Mouse (Mus musculus) midbrain, embryonic 15.5 days (tissue): Measurements from ENCODE around the gene D10Jhu81e. TPM values are rescaled to one million over a fixed set of nuclear protein-coding genes. Genes with fewer than 3 reads are reported as not detected.
A peak's percentile ranks its signal among the peaks of the same experiment; 100 is the strongest.

Experiments used
- ATAC-seq: fragments of 200-750 bp; cut with Nextera tagmentation; replicated peaks from 2 replicates; pipeline ENCODE4 v1.8.0; 2017; ENCODE audit warnings: moderate TSS enrichment
- H3K27ac ChIP-seq: fragments of 300-500 bp; sonication (generic); 2 replicates; pipeline ENCODE4 v1.5.1; 2015; ENCODE audit warnings: mild to moderate bottlenecking, inconsistent platforms
- H3K27me3 ChIP-seq: fragments of 300-500 bp; sonication (generic); replicated peaks from 2 replicates; pipeline ENCODE4 v1.6.1; 2015; ENCODE audit warnings: inconsistent platforms
- H3K36me3 ChIP-seq: fragments of 300-500 bp; sonication (generic); replicated peaks from 2 replicates; pipeline ENCODE4 v1.6.1; 2015; ENCODE audit warnings: inconsistent platforms
- H3K4me1 ChIP-seq: fragments of 300-500 bp; sonication (generic); 2 replicates; pipeline ENCODE4 v1.6.1; 2015; ENCODE audit warnings: inconsistent platforms
- H3K4me2 ChIP-seq: fragments of 300-500 bp; sonication (generic); 2 replicates; pipeline ENCODE4 v1.6.1; 2015; ENCODE audit warnings: inconsistent platforms, mild to moderate bottlenecking, moderate library complexity
- H3K4me3 ChIP-seq: fragments of 300-500 bp; sonication (generic); 2 replicates; pipeline ENCODE4 v1.5.1; 2015; ENCODE audit warnings: mild to moderate bottlenecking, inconsistent platforms
- H3K9ac ChIP-seq: fragments of 300-500 bp; sonication (generic); 2 replicates; pipeline ENCODE4 v1.6.1; 2015; ENCODE audit warnings: mild to moderate bottlenecking, inconsistent platforms
- H3K9me3 ChIP-seq: fragments of 300-500 bp; sonication (generic); 2 replicates; pipeline ENCODE4 v1.6.1; 2016; ENCODE audit warnings: inconsistent platforms
- WGBS: fragments of 180-500 bp; shearing (Covaris S2); methylation state at CpG from one replicate; pipeline ENCODE4 v1.1.7; 2015; ENCODE audit warnings: mixed read lengths; 5-methylcytosine and 5-hydroxymethylcytosine counted together
- polyA plus RNA-seq: library from polyadenylated mRNA; unstranded; fragments of >200 nt; fragmentation: Nextera tagmentation; extraction: Ambion mirVana; gene quantifications from 2 replicates; pipeline ENCODE4 v1.2.1, GENCODE M21; 2015

D10Jhu81e gene
- polyA plus RNA-seq, 1 experiment from 2014 or later = 22.8 TPM

DNA sequence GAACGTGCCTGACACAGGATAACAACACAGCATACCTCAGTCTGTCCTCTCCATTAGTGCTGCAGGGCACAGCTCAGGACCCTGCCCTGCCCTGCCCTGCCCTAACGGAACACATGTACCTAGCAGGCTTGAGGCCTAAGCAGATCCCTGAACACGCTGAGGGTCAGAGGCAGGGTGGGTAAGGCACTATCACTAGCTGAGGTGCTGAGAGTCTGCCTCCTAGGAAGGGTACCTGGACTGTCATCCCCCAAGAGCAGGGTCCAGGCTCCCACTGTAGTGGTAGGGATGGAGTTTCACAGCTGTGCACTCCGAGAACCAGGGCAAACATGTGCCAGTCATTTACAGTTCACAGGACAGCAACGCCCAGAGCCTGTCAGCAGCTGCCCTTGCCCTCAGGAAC is 4.9 kb upstream of the D10Jhu81e start:
- H3K9me3 ChIP-seq = no peaks in the 10 kb centered on the region
- no peak overlapping the region for H3K4me3 ChIP-seq
- no peak for ATAC-seq
- no peak overlapping the region for H3K4me2 ChIP-seq
- H3K9ac ChIP-seq = no peak overlapping the region
- peaks cover 72% of the 10 kb centered on the region for H3K36me3 ChIP-seq
- H3K27me3 ChIP-seq = no peaks in the 10 kb centered on the region
- WGBS = 94% methylated on average over 5 of the region's 5 CpGs
- no peak overlapping the region for H3K27ac ChIP-seq
- peaks cover 7% of the 10 kb centered on the region for H3K4me1 ChIP-seq

GRCm38 (mm10) chr10:78171581-78171980 is 2.0 kb upstream of the D10Jhu81e start:
- Histone ChIP-seq H3K9me3 (no peaks in the 10 kb centered on the region), H3K4me2 (no peak overlapping the region), H3K9ac (no peak overlapping the region), H3K4me3 (no peak overlapping the region), H3K4me1 (peaks cover 21% of the 10 kb centered on the region), H3K36me3 (peaks cover 45% of the 10 kb centered on the region), H3K27ac (no peak overlapping the region), H3K27me3 (no peaks in the 10 kb centered on the region)
- ATAC-seq = no peak
- 94% methylated on average over 9 of the region's 9 CpGs for WGBS

GRCm38 (mm10) chr10:78171057-78171456 is 1.5 kb upstream of the D10Jhu81e start:
- Histone ChIP-seq H3K27ac (no peak overlapping the region), H3K36me3 (peaks cover 40% of the 10 kb centered on the region), H3K4me1 (peaks cover 21% of the 10 kb centered on the region), H3K4me2 (no peak overlapping the region), H3K27me3 (no peaks in the 10 kb centered on the region), H3K9ac (0 out of 2 replicates have a peak overlapping the region, but pooled peaks have one; percentile 2), H3K4me3 (no peak overlapping the region), H3K9me3 (no peaks in the 10 kb centered on the region)
- WGBS = 97% methylated on average over 7 of the region's 7 CpGs
- no peak for ATAC-seq

GRCm38 (mm10) chr10:78170445-78170844 is 863 bp upstream of the D10Jhu81e start:
- H3K4me1 ChIP-seq = peaks cover 21% of the 10 kb centered on the region
- peak overlapping the region; percentile 84 for H3K4me2 ChIP-seq
- peaks cover 34% of the 10 kb centered on the region for H3K36me3 ChIP-seq
- WGBS = 69% methylated on average over 2 of the region's 2 CpGs
- peak overlapping the region; percentile 80 for H3K27ac ChIP-seq
- 0 out of 2 replicates have a peak overlapping the region, but pooled peaks have one; percentile 2 for H3K9ac ChIP-seq
- peak overlapping the region; percentile 89 for H3K4me3 ChIP-seq
- H3K27me3 ChIP-seq = no peaks in the 10 kb centered on the region
- no peaks in the 10 kb centered on the region for H3K9me3 ChIP-seq
- peak; percentile 1; the same call in 1 of the 2 replicates for ATAC-seq

DNA sequence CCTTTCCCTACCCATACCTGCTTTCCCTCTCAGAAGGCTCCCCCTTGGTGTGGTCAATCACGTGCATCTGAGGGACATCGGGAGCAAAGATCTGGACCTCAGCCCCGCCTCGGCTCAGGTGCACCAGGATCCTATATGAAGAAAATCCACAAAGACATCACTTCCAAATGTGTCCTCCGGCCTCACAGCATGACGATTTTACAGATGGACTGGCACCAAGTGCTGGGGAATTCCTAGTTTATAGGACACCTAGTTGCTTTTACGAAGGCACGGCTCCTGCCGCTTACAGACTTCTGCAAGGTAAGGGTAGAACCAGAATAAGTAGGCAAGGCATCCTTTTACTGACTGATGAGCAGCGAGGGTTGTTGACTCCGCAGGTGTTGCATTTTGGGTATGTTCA is 790 bp downstream of the D10Jhu81e start:
- ATAC-seq = no peak
- H3K9ac ChIP-seq = peak overlapping the region; percentile 85
- H3K27ac ChIP-seq = no peak overlapping the region
- peak overlapping the region; percentile 89 for H3K4me3 ChIP-seq
- H3K4me1 ChIP-seq = peaks cover 21% of the 10 kb centered on the region
- no peaks in the 10 kb centered on the region for H3K9me3 ChIP-seq
- H3K4me2 ChIP-seq = peak overlapping the region; percentile 84
- WGBS = 90% methylated on average over 11 of the region's 11 CpGs
- peaks cover 18% of the 10 kb centered on the region for H3K36me3 ChIP-seq
- H3K27me3 ChIP-seq = no peaks in the 10 kb centered on the region

DNA sequence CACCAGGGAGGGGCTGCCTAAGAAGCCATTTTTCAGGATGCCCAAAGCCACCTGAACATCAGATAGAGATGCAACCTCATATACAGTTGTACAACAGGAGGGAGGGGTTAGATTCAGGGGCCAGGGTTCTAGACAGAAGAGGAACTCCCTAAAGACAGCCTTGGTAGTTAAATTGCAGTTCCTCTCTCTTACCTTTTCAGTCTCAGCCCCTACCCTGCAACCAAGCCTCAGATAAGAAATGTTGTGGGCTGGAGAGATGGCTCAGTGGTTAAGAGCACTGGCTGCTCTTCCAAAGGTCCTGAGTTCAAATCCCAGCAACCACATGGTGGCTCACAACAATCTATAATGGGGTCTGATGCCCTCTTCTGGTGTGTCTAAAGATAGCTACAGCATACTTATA is 1.8 kb downstream of the D10Jhu81e start:
- Histone ChIP-seq H3K27ac (no peak overlapping the region), H3K4me2 (no peak overlapping the region; the same call in 1 of the 2 replicates), H3K4me3 (no peak overlapping the region), H3K27me3 (no peaks in the 10 kb centered on the region), H3K36me3 (peaks cover 9% of the 10 kb centered on the region; the same call in 1 of the 2 replicates), H3K4me1 (peaks cover 21% of the 10 kb centered on the region), H3K9me3 (no peaks in the 10 kb centered on the region), H3K9ac (no peak overlapping the region)
- no peak for ATAC-seq

DNA sequence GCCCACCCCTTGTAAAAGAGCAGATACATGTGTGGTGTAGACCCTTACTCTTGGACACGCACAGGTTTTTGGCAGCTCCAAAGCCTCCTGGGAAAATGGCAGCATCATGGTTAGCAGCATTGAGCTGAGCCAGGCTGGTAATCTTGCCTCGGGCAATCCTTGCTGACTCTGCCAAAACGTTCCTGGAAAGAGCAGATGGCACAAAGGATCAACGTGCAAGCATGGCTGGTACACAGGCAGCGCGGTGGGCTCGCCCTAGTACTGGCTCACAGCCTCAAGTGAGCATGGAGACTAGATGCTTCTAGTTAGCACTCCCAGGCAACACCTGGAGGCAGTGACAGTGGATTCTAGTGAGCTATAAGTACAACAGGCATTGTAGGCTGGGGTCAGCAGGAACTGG is 2.2 kb downstream of the D10Jhu81e start:
- 87% methylated on average over 7 of the region's 7 CpGs for WGBS
- no peak for ATAC-seq

GRCm38 (mm10) chr10:78165256-78166005 is 4.2 kb downstream of the D10Jhu81e start:
- Histone ChIP-seq H3K36me3 (peaks cover 10% of the 10 kb centered on the region), H3K9me3 (no peaks in the 10 kb centered on the region), H3K4me1 (peaks cover 19% of the 10 kb centered on the region), H3K4me3 (no peak overlapping the region), H3K4me2 (no peak overlapping the region), H3K9ac (no peak overlapping the region), H3K27ac (no peak overlapping the region), H3K27me3 (no peaks in the 10 kb centered on the region)
- 93% methylated on average over 21 of the region's 21 CpGs for WGBS
- no peak for ATAC-seq

More for the DNA sequence above, 2.2 kb downstream of the D10Jhu81e start:
- peaks cover 6% of the 10 kb centered on the region; the same call in 1 of the 2 replicates for H3K36me3 ChIP-seq
- H3K9me3 ChIP-seq = no peaks in the 10 kb centered on the region
- no peaks in the 10 kb centered on the region for H3K27me3 ChIP-seq
- H3K4me3 ChIP-seq = no peak overlapping the region
- H3K4me2 ChIP-seq = no peak overlapping the region
- no peak overlapping the region for H3K27ac ChIP-seq
- peaks cover 21% of the 10 kb centered on the region for H3K4me1 ChIP-seq
- H3K9ac ChIP-seq = no peak overlapping the region

DNA sequence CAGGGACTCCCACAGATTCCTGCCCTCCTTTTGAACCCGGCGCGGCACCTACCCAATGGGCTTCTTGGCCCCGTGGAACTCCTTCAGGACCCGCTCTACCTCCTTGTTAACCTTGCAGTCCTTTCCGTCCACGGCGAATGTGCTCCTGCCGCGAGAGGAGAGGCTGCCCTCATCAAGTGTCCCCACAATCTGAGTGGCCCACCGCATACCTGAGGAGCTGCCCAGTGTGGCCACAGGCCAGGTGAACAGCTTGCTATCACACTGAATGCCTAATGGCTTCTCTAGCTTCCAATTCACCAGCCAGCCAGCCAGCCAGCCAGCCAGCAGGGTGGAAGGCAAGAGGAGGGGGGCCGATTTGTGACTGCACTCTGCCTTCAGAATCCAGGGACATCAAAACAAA is 4.8 kb downstream of the D10Jhu81e start:
- peaks cover 15% of the 10 kb centered on the region for H3K4me1 ChIP-seq
- H3K27me3 ChIP-seq = no peaks in the 10 kb centered on the region
- H3K4me2 ChIP-seq = no peak overlapping the region
- peaks cover 10% of the 10 kb centered on the region for H3K36me3 ChIP-seq
- no peak overlapping the region for H3K9ac ChIP-seq
- no peaks in the 10 kb centered on the region for H3K9me3 ChIP-seq
- 96% methylated on average over 12 of the region's 12 CpGs for WGBS
- no peak for ATAC-seq
- H3K27ac ChIP-seq = no peak overlapping the region
- H3K4me3 ChIP-seq = no peak overlapping the region

DNA sequence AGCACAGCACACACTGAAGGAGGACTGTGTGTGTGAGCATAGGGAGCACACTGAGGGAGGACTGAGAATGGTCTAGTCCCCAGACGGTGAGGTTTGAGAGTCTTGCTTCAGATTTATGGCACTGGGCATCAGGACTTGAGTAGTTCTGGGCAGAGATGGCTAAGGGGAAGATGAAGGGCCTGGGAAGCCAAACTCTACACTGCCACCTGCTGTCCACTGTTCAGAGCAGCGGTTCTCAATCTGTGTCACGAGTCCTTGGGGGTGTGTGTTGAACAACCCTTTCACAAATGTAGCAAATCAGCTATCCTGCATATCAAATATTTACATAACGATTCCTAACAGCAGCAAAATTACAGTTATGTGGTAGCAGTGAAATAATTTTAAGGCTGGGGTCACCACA is 5.7 kb downstream of the D10Jhu81e start:
- H3K9me3 ChIP-seq = no peaks in the 10 kb centered on the region
- no peak overlapping the region for H3K4me2 ChIP-seq
- no peaks in the 10 kb centered on the region for H3K27me3 ChIP-seq
- H3K36me3 ChIP-seq = peaks cover 10% of the 10 kb centered on the region
- WGBS = 37% methylated on average over 4 of the region's 4 CpGs
- no peak overlapping the region for H3K4me3 ChIP-seq
- no peak overlapping the region for H3K9ac ChIP-seq
- peaks cover 20% of the 10 kb centered on the region for H3K4me1 ChIP-seq
- no peak overlapping the region for H3K27ac ChIP-seq
- ATAC-seq = no peak

GRCm38 (mm10) chr10:78163241-78163640 is 6.3 kb downstream of the D10Jhu81e start:
- H3K27ac ChIP-seq = no peak overlapping the region
- no peak overlapping the region for H3K9ac ChIP-seq
- 98% methylated on average over 9 of the region's 9 CpGs for WGBS
- no peak for ATAC-seq
- H3K4me3 ChIP-seq = no peak overlapping the region
- no peak overlapping the region for H3K4me2 ChIP-seq
- H3K36me3 ChIP-seq = peaks cover 10% of the 10 kb centered on the region
- no peaks in the 10 kb centered on the region for H3K27me3 ChIP-seq
- H3K9me3 ChIP-seq = no peaks in the 10 kb centered on the region
- peaks cover 13% of the 10 kb centered on the region for H3K4me1 ChIP-seq

DNA sequence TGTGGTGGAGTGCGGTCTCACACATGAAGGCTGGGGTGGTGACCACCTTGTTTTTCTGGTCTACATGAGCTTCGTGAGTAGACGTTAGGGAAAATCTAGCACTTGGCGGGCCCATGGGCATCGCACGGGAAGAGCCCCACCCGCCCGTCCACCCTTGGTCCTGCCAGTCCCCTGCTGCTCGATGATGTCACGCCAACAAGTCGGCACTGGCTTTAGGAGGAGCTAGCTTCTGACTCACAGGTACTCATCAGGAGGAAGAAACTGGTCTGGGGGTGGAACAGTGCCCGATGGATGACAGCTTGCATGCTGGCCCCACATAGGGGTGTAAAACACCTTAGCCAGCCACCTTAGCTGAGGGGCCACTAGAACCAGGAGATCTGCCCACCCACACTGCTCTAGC is 6.9 kb downstream of the D10Jhu81e start:
- Histone ChIP-seq H3K4me3 (no peak overlapping the region), H3K4me1 (peaks cover 9% of the 10 kb centered on the region), H3K4me2 (no peak overlapping the region), H3K9ac (no peak overlapping the region), H3K27me3 (no peaks in the 10 kb centered on the region), H3K27ac (no peak overlapping the region), H3K9me3 (no peaks in the 10 kb centered on the region), H3K36me3 (peaks cover 10% of the 10 kb centered on the region)
- WGBS = 92% methylated on average over 12 of the region's 12 CpGs
- ATAC-seq = no peak

- Histone ChIP-seq H3K9me3 (no peaks in the 10 kb centered on the region), H3K27ac (no peak overlapping the region), H3K9ac (no peak overlapping the region), H3K4me2 (no peak overlapping the region), H3K36me3 (peaks cover 10% of the 10 kb centered on the region), H3K27me3 (no peaks in the 10 kb centered on the region), H3K4me1 (peaks cover 8% of the 10 kb centered on the region), H3K4me3 (no peak overlapping the region)
- ATAC-seq = no peak
- 87% methylated on average over 8 of the region's 8 CpGs for WGBS
Observed at GRCm38 (mm10) chr10:78161096-78161495, 8.5 kb downstream of the D10Jhu81e start.
